Mouse (Mus musculus): ENCODE results near the gene Insm1. TPM values are rescaled to one million over a fixed set of nuclear protein-coding genes. Genes with fewer than 3 reads are reported as not detected.
A peak's percentile ranks its signal among the peaks of the same experiment; 100 is the strongest.

The Insm1 gene
- polyA plus RNA-seq, 1 experiment from 2014 or later: 9.3 TPM

- H3K4me3 ChIP-seq: no peak overlapping the region
- peak; percentile 52 for ATAC-seq (ENCODE audit: low FRiP score, low read depth)
- no peak overlapping the region for H3K27ac ChIP-seq
- 0 out of 2 replicates have a peak, but pooled peaks cover 8% of the 10 kb centered on the region for H3K27me3 ChIP-seq (replicated peaks)
- no peak overlapping the region for H3K4me2 ChIP-seq (replicated peaks)
- H3K9ac ChIP-seq: no peak overlapping the region
- H3K36me3 ChIP-seq: no peaks in the 10 kb centered on the region
- 38% methylated on average over 3 of the region's 3 CpGs for WGBS
- H3K9me3 ChIP-seq: no peaks in the 10 kb centered on the region
- H3K4me1 ChIP-seq: peaks cover 23% of the 10 kb centered on the region; the same call in 1 of the 2 replicates
These were observed 35.3 kb downstream of the Insm1 start for GRCm38 (mm10) chr2:146257037-146257436.

GRCm38 (mm10) chr2:146257609-146258008 is 35.9 kb downstream of the Insm1 start:
- no peak for ATAC-seq (ENCODE audit: low FRiP score, low read depth)

GRCm38 (mm10) chr2:146258736-146259469 is 37.2 kb downstream of the Insm1 start:
- peak; percentile 5; the same call in 1 of the 2 replicates for ATAC-seq (ENCODE audit: low FRiP score, low read depth)
- H3K9ac ChIP-seq: no peak overlapping the region

More at GRCm38 (mm10) chr2:146257609-146258008, 35.9 kb downstream of the Insm1 start:
- Histone ChIP-seq H3K4me1 (peaks cover 29% of the 10 kb centered on the region), H3K9me3 (no peaks in the 10 kb centered on the region), H3K36me3 (no peaks in the 10 kb centered on the region), H3K9ac (no peak overlapping the region), H3K27me3 (replicated peaks) (0 out of 2 replicates have a peak, but pooled peaks cover 8% of the 10 kb centered on the region), H3K4me2 (replicated peaks) (no peak overlapping the region), H3K4me3 (no peak overlapping the region), H3K27ac (no peak overlapping the region)
- 82% methylated on average over 3 of the region's 3 CpGs for WGBS

GRCm38 (mm10) chr2:146259787-146260560 is 38.3 kb downstream of the Insm1 start:
- no peak overlapping the region for H3K9ac ChIP-seq
- H3K36me3 ChIP-seq: no peaks in the 10 kb centered on the region
- no peak overlapping the region for H3K4me2 ChIP-seq (replicated peaks)
- H3K4me1 ChIP-seq: peaks cover 32% of the 10 kb centered on the region
- WGBS: 45% methylated on average over 18 of the region's 18 CpGs
- H3K9me3 ChIP-seq: no peaks in the 10 kb centered on the region
- no peak overlapping the region for H3K27ac ChIP-seq
- no peak overlapping the region for H3K4me3 ChIP-seq
- no peak for ATAC-seq (ENCODE audit: low FRiP score, low read depth)
- peaks cover 16% of the 10 kb centered on the region; the same call in 1 of the 2 replicates for H3K27me3 ChIP-seq (replicated peaks)

More at GRCm38 (mm10) chr2:146258736-146259469, 37.2 kb downstream of the Insm1 start:
- Histone ChIP-seq H3K27ac (no peak overlapping the region), H3K4me3 (no peak overlapping the region), H3K9me3 (no peaks in the 10 kb centered on the region), H3K4me2 (replicated peaks) (no peak overlapping the region), H3K4me1 (peaks cover 32% of the 10 kb centered on the region), H3K36me3 (no peaks in the 10 kb centered on the region), H3K27me3 (replicated peaks) (0 out of 2 replicates have a peak, but pooled peaks cover 11% of the 10 kb centered on the region)
- 30% methylated on average over 10 of the region's 10 CpGs for WGBS

- peaks cover 32% of the 10 kb centered on the region for H3K4me1 ChIP-seq
- no peaks in the 10 kb centered on the region for H3K9me3 ChIP-seq
- H3K4me2 ChIP-seq (replicated peaks): no peak overlapping the region
- ATAC-seq (ENCODE audit: low FRiP score, low read depth): no peak
- H3K27ac ChIP-seq: no peak overlapping the region
- H3K27me3 ChIP-seq (replicated peaks): peaks cover 20% of the 10 kb centered on the region; the same call in 1 of the 2 replicates
- H3K36me3 ChIP-seq: no peaks in the 10 kb centered on the region
- H3K9ac ChIP-seq: no peak overlapping the region
- WGBS: 38% methylated on average over 4 of the region's 4 CpGs
- H3K4me3 ChIP-seq: no peak overlapping the region
These were observed 39.4 kb downstream of the Insm1 start for GRCm38 (mm10) chr2:146261146-146261545.

- WGBS: 8% methylated on average over 10 of the region's 10 CpGs
- Histone ChIP-seq H3K27me3 (replicated peaks) (peaks cover 20% of the 10 kb centered on the region; the same call in 1 of the 2 replicates), H3K36me3 (no peaks in the 10 kb centered on the region), H3K9me3 (no peaks in the 10 kb centered on the region), H3K27ac (no peak overlapping the region), H3K4me3 (no peak overlapping the region), H3K9ac (no peak overlapping the region), H3K4me2 (replicated peaks) (no peak overlapping the region), H3K4me1 (peaks cover 26% of the 10 kb centered on the region)
- ATAC-seq (ENCODE audit: low FRiP score, low read depth): peak; percentile 89
These were observed 40.5 kb downstream of the Insm1 start for GRCm38 (mm10) chr2:146262215-146262614.

- H3K9ac ChIP-seq: no peak overlapping the region
- H3K9me3 ChIP-seq: no peaks in the 10 kb centered on the region
- H3K27me3 ChIP-seq (replicated peaks): peaks cover 16% of the 10 kb centered on the region; the same call in 1 of the 2 replicates
- no peak for ATAC-seq (ENCODE audit: low FRiP score, low read depth)
- H3K27ac ChIP-seq: no peak overlapping the region
- no peak overlapping the region for H3K4me3 ChIP-seq
- no peak overlapping the region for H3K4me2 ChIP-seq (replicated peaks)
- H3K36me3 ChIP-seq: no peaks in the 10 kb centered on the region
- H3K4me1 ChIP-seq: peaks cover 21% of the 10 kb centered on the region
These were observed 41.2 kb downstream of the Insm1 start for GRCm38 (mm10) chr2:146262966-146263365.

- no peaks in the 10 kb centered on the region for H3K9me3 ChIP-seq
- peaks cover 16% of the 10 kb centered on the region; the same call in 1 of the 2 replicates for H3K27me3 ChIP-seq (replicated peaks)
- H3K36me3 ChIP-seq: no peaks in the 10 kb centered on the region
- no peak overlapping the region for H3K4me2 ChIP-seq (replicated peaks)
- no peak overlapping the region for H3K9ac ChIP-seq
- H3K4me1 ChIP-seq: peaks cover 15% of the 10 kb centered on the region
- no peak for ATAC-seq (ENCODE audit: low FRiP score, low read depth)
- no peak overlapping the region for H3K27ac ChIP-seq
- H3K4me3 ChIP-seq: no peak overlapping the region
- WGBS: 81% methylated on average over 4 of the region's 4 CpGs
These were observed 43.3 kb downstream of the Insm1 start for GRCm38 (mm10) chr2:146265045-146265444.

GRCm38 (mm10) chr2:146266539-146266938 is 44.8 kb downstream of the Insm1 start:
- H3K27ac ChIP-seq: no peak overlapping the region
- H3K9me3 ChIP-seq: no peaks in the 10 kb centered on the region
- no peak for ATAC-seq (ENCODE audit: low FRiP score, low read depth)
- no peak overlapping the region for H3K9ac ChIP-seq
- H3K27me3 ChIP-seq (replicated peaks): peaks cover 16% of the 10 kb centered on the region; the same call in 1 of the 2 replicates
- H3K4me2 ChIP-seq (replicated peaks): no peak overlapping the region
- H3K36me3 ChIP-seq: no peaks in the 10 kb centered on the region
- 77% methylated on average over 3 of the region's 3 CpGs for WGBS
- H3K4me1 ChIP-seq: peaks cover 10% of the 10 kb centered on the region
- no peak overlapping the region for H3K4me3 ChIP-seq

All from neural tube, embryonic 12.5 days (tissue).